Mouse (Mus musculus) MEL (cell line): ENCODE results near the gene Aasdhppt. TPM values are rescaled to one million over a fixed set of nuclear protein-coding genes. Genes with fewer than 3 reads are reported as not detected.

Source experiments
- DNase-seq: peaks from one replicate; pipeline ENCODE4 v3.0.0; 2011; ENCODE audit warnings: low read depth, low spot score
- H3K27ac ChIP-seq: 2 replicates; pipeline ENCODE4 v1.5.1; 2012; ENCODE audit warnings: low read depth, mild to moderate bottlenecking, control low read depth, low read length, moderate library complexity; ENCODE audit not compliant: control insufficient read depth
- H3K27me3 ChIP-seq, 2 experiments: fragments of 150-350 bp in 1 of 2; sonication (generic) in 1 of 2; 2 replicates each; pipeline ENCODE4 v1.6.1; 2012; ENCODE audit warnings: low read length in 2 of 2, mild to moderate bottlenecking in 2 of 2, improper control_type of control experiment in 1 of 2, moderate library complexity in 1 of 2; ENCODE audit not compliant: insufficient read depth in 2 of 2, control insufficient read depth in 1 of 2
- H3K36me3 ChIP-seq, 2 experiments: 2 replicates each; pipeline ENCODE4 v1.6.1; 2012 to 2014; ENCODE audit warnings: low read length in 2 of 2, improper control_type of control experiment in 1 of 2, inconsistent platforms in 1 of 2, mild to moderate bottlenecking in 1 of 2; ENCODE audit not compliant: insufficient read depth in 2 of 2, control insufficient read depth in 1 of 2
- H3K4me1 ChIP-seq, 2 experiments: fragments of 150-350 bp in 1 of 2; sonication (generic) in 1 of 2; 2 replicates each; pipeline ENCODE4 v1.6.1; 2012; ENCODE audit warnings: low read length in 2 of 2, improper control_type of control experiment in 1 of 2, mild to moderate bottlenecking in 1 of 2; ENCODE audit not compliant: insufficient read depth in 2 of 2, control insufficient read depth in 1 of 2
- H3K4me3 ChIP-seq, 2 experiments: fragments of 150-350 bp in 1 of 2; sonication (generic) in 1 of 2; 2 replicates each; pipeline ENCODE4 v1.5.1; 2012; ENCODE audit warnings: low read depth in 2 of 2, low read length in 2 of 2, mild to moderate bottlenecking in 2 of 2, moderate library complexity in 2 of 2, control low read depth in 1 of 2, improper control_type of control experiment in 1 of 2; ENCODE audit not compliant: control insufficient read depth in 1 of 2, insufficient read depth in 1 of 2
- H3K79me2 ChIP-seq: 2 replicates; pipeline ENCODE4 v1.6.1; 2012; ENCODE audit warnings: mild to moderate bottlenecking, low read length, moderate library complexity; ENCODE audit not compliant: control insufficient read depth, poor library complexity, insufficient read depth
- H3K9ac ChIP-seq: 2 replicates; pipeline ENCODE4 v1.6.1; 2012; ENCODE audit warnings: low read depth, mild to moderate bottlenecking, control low read depth, low read length, moderate library complexity; ENCODE audit not compliant: control insufficient read depth, poor library complexity, severe bottlenecking
- H3K9me3 ChIP-seq: fragments of 150-350 bp; sonication (generic); replicated peaks from 2 replicates; pipeline ENCODE4 v1.6.1; 2012; ENCODE audit warnings: mild to moderate bottlenecking, low read length, improper control_type of control experiment, moderate library complexity; ENCODE audit not compliant: insufficient read depth
- BHLHE40 ChIP-seq: IDR thresholded peaks from 2 replicates; pipeline ENCODE4 v1.6.1; 2012; ENCODE audit warnings: low read depth, mild to moderate bottlenecking, inconsistent platforms, low read length, improper control_type of control experiment, borderline replicate concordance
- CTCF ChIP-seq, 3 experiments: IDR thresholded peaks in 2 of 3; conservative IDR thresholded peaks in 1 of 3; 2 replicates each; pipeline ENCODE4 v1.5.1; 2011 to 2012; ENCODE audit warnings: low read length in 3 of 3, low read depth in 2 of 3, mild to moderate bottlenecking in 2 of 3, improper control_type of control experiment in 1 of 3, inconsistent platforms in 1 of 3, mixed read lengths in 1 of 3, moderate library complexity in 1 of 3; ENCODE audit not compliant: control insufficient read depth in 1 of 3, insufficient read depth in 1 of 3, poor library complexity in 1 of 3, severe bottlenecking in 1 of 3
- E2F4 ChIP-seq: IDR thresholded peaks from 2 replicates; pipeline ENCODE4 v1.6.1; 2011; ENCODE audit warnings: low read depth, low read length, improper control_type of control experiment, borderline replicate concordance
- EP300 ChIP-seq, 2 experiments: IDR thresholded peaks; 2 replicates each; pipeline ENCODE4 v1.6.1; 2011; ENCODE audit warnings: improper control_type of control experiment in 2 of 2, low read length in 2 of 2, low read depth in 1 of 2, mild to moderate bottlenecking in 1 of 2
- ETS1 ChIP-seq: IDR thresholded peaks from 2 replicates; pipeline ENCODE4 v1.6.1; 2012; ENCODE audit warnings: low read depth, mild to moderate bottlenecking, inconsistent platforms, low read length, improper control_type of control experiment, moderate library complexity
- GATA1 ChIP-seq: IDR thresholded peaks from 2 replicates; pipeline ENCODE4 v1.6.1; 2011; ENCODE audit warnings: low read depth, low read length, improper control_type of control experiment
- HCFC1 ChIP-seq: IDR thresholded peaks from 2 replicates; pipeline ENCODE4 v1.6.1; 2012; ENCODE audit warnings: low read depth, mild to moderate bottlenecking, inconsistent platforms, low read length, improper control_type of control experiment, moderate library complexity
- KAT2A ChIP-seq: conservative IDR thresholded peaks from 2 replicates; pipeline ENCODE4 v1.6.1; 2012; ENCODE audit warnings: low read depth, low read length, improper control_type of control experiment, inconsistent platforms
- MAFK ChIP-seq: IDR thresholded peaks from 2 replicates; pipeline ENCODE4 v1.6.1; 2011; ENCODE audit warnings: low read depth, mild to moderate bottlenecking, low read length, improper control_type of control experiment, borderline replicate concordance
- MEF2A ChIP-seq: IDR thresholded peaks from 2 replicates; pipeline ENCODE4 v1.6.1; 2014; ENCODE audit warnings: low read depth, mild to moderate bottlenecking, inconsistent platforms, low read length, improper control_type of control experiment; ENCODE audit not compliant: poor library complexity, insufficient replicate concordance, severe bottlenecking; ENCODE audit errors: extremely low read depth
- MYB ChIP-seq: IDR thresholded peaks from 2 replicates; pipeline ENCODE4 v1.6.1; 2011; ENCODE audit warnings: mild to moderate bottlenecking, low read depth, low read length, improper control_type of control experiment
- MYC ChIP-seq: IDR thresholded peaks from 2 replicates; pipeline ENCODE4 v1.6.1; 2011; ENCODE audit warnings: low read depth, mild to moderate bottlenecking, low read length, improper control_type of control experiment, moderate library complexity
- POLR2AphosphoS2 ChIP-seq: IDR thresholded peaks from 2 replicates; pipeline ENCODE4 v1.6.1; 2011; ENCODE audit warnings: low read length, improper control_type of control experiment
- POLR2AphosphoS5 ChIP-seq: IDR thresholded peaks from 2 replicates; pipeline ENCODE4 v1.6.1; 2012; ENCODE audit warnings: low read depth, borderline replicate concordance, mild to moderate bottlenecking, inconsistent platforms, low read length, moderate library complexity, mixed read lengths
- SIN3A ChIP-seq: IDR thresholded peaks from 2 replicates; pipeline ENCODE4 v1.6.1; 2012; ENCODE audit warnings: low read length, improper control_type of control experiment, inconsistent platforms
- TBP ChIP-seq: IDR thresholded peaks from 2 replicates; pipeline ENCODE4 v1.8.0; 2011; ENCODE audit warnings: low read depth, low read length, improper control_type of control experiment
- TCF12 ChIP-seq: IDR thresholded peaks from 2 replicates; pipeline ENCODE4 v1.6.1; 2014; ENCODE audit warnings: low read depth, mild to moderate bottlenecking, inconsistent platforms, low read length, improper control_type of control experiment, moderate library complexity
- UBTF ChIP-seq: IDR thresholded peaks from 2 replicates; pipeline ENCODE4 v1.6.1; 2012; ENCODE audit warnings: low read depth, mild to moderate bottlenecking, inconsistent platforms, low read length, improper control_type of control experiment, moderate library complexity, borderline replicate concordance; ENCODE audit not compliant: insufficient read depth
- ZKSCAN1 ChIP-seq: IDR thresholded peaks from 2 replicates; pipeline ENCODE4 v1.6.1; 2012; ENCODE audit warnings: low read depth, mild to moderate bottlenecking, inconsistent platforms, low read length, improper control_type of control experiment, moderate library complexity
- ZMIZ1 ChIP-seq: IDR thresholded peaks from 2 replicates; pipeline ENCODE4 v1.6.1; 2012; ENCODE audit warnings: low read depth, mild to moderate bottlenecking, inconsistent platforms, low read length, improper control_type of control experiment, moderate library complexity
- polyA plus RNA-seq, 2 experiments: library from polyadenylated mRNA; stranded (reverse) in 1 of 2; unstranded in 1 of 2; fragments of >175 nt in 1 of 2; fragments of >200 nt in 1 of 2; gene quantifications; 2 replicates each; pipeline versions ENCODE4 v1.2.1 to v1.2.4; 2012; ENCODE audit warnings: low replicate concordance in 2 of 2, low read depth in 1 of 2; ENCODE audit not compliant: insufficient read length in 2 of 2, insufficient read depth in 1 of 2, missing spikeins in 1 of 2
- total RNA-seq: library from RNA; depleted of rRNA; stranded (reverse); fragments of 300-350 nt; gene quantifications from 2 replicates; pipeline ENCODE4 v1.2.3, GENCODE M21; 2012

Gene Aasdhppt
- total and polyA plus RNA-seq, 3 experiments, result 39.2 to 73.1 TPM; not detected in 1

DNA sequence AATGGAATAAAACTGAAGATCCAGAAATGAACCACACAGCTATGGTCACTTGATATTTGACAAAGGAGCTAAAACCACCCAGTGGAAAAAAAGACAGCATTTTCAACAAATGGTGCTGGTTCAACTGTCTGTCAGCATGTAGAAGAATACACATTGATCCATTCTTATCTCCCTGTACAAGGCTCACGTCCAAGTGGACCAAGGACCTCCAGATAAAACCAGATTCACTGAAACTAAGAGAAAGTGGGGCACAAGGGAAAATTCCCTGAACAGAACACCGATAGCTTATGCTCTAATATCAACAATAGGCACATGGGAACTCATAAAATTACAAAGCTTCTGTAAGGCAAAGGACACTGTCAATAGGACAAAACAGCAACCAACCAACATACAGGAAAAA is 8.8 kb downstream of the Aasdhppt start:
- TF ChIP-seq TCF12 (no peak), POLR2AphosphoS5 (no peak), CTCF (IDR thresholded peaks at IDR 0.05 in 2 of 3, conservative IDR thresholded peaks at IDR 0.05 in 1 of 3; ENCODE audit: control insufficient read depth in 1 of 3, insufficient read depth in 1 of 3, low read depth in 2 of 3, low read length in 3 of 3, poor library complexity in 1 of 3, severe bottlenecking in 1 of 3) (no peak), ETS1 (no peak), TBP (no peak), BHLHE40 (no peak), E2F4 (no peak), MYC (no peak)
- H3K27me3 ChIP-seq, result no peaks in the 10 kb centered on the region
- peaks cover 16% of the 10 kb centered on the region for H3K79me2 ChIP-seq

DNA sequence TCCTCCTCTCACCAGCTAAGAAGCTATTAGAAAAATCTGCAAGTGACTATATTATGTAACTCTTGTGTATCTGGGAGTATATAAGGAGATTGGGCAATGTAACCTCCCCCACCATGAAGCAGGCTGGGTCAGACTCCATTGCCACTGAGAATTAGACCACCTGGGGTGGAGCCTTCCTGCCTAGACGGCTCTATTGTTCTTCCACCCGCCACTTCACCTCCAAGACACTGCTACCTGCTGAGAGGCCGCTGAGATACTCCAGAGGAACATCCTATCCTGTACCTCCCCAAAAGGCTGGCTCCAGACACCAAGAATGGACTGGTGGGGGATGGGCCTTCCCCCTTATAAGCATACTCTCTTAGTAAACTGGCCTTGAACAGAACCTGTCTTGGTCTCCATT is 25.4 kb downstream of the Aasdhppt start:
- no peak overlapping the region for H3K4me3 ChIP-seq
- no peak for DNase-seq
- H3K79me2 ChIP-seq, result peaks cover under 1% of the 10 kb centered on the region; the same call in 1 of the 2 replicates
- no peaks in the 10 kb centered on the region for H3K9me3 ChIP-seq
- no peak overlapping the region for H3K9ac ChIP-seq
- no peaks in the 10 kb centered on the region for H3K4me1 ChIP-seq
- H3K36me3 ChIP-seq, result peaks cover 0 to 24% of the 10 kb centered on the region in 2 experiments; a peak in 3 of 4 replicates
- no peak for TF ChIP-seq ETS1
- no peak for TF ChIP-seq POLR2AphosphoS2
- no peak for TF ChIP-seq HCFC1
- no peak for TF ChIP-seq ZMIZ1
- no peak for TF ChIP-seq ZKSCAN1
- no peak for TF ChIP-seq KAT2A
- no peak for TF ChIP-seq SIN3A
- no peak for TF ChIP-seq MYB
- H3K27me3 ChIP-seq, result no peaks in the 10 kb centered on the region
- no peak overlapping the region for H3K27ac ChIP-seq

More for the DNA sequence above, 8.8 kb downstream of the Aasdhppt start:
- H3K4me3 ChIP-seq, result no peak overlapping the region
- H3K27ac ChIP-seq, result no peak overlapping the region
- H3K9ac ChIP-seq, result no peak overlapping the region
- DNase-seq, result no peak
- peaks cover 30 to 82% of the 10 kb centered on the region in 2 experiments for H3K36me3 ChIP-seq
- H3K9me3 ChIP-seq, result no peaks in the 10 kb centered on the region
- no peaks in the 10 kb centered on the region; a peak in 1 of 4 replicates for H3K4me1 ChIP-seq

DNA sequence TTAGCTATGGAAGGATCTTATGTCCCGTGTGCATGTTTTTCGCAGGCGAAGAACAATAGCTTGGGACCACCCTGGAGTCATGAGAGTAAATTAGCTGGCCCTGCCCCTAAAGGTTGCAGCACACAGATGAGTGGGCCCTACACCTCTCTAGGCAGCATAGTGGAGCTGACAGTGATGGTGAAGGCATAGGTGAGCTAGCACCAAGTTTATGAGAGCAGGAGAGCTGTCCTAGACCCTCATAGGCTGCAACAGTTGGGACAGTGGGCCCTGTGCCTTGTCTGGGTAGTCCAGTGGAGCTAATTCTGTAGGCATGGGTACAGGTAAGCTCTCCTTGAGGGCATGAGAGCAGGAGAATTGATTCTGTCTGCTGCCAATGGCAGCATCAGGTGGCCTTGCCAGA is 42.4 kb downstream of the Aasdhppt start:
- Histone ChIP-seq H3K79me2 (no peaks in the 10 kb centered on the region), H3K9me3 (no peaks in the 10 kb centered on the region), H3K4me1 (no peaks in the 10 kb centered on the region)
- TF ChIP-seq GATA1 (no peak), TCF12 (no peak), MAFK (no peak), MEF2A (no peak), EP300 (IDR thresholded peaks at IDR 0.05; ENCODE audit: low read depth in 1 of 2, low read length in 2 of 2) (no peak), UBTF (no peak), HCFC1 (no peak), E2F4 (no peak), ETS1 (no peak)
- TF ChIP-seq, all 39 proteins: peak for 0
- no peak overlapping the region for H3K27ac ChIP-seq
- no peak overlapping the region for H3K9ac ChIP-seq
- no peak for DNase-seq
- no peaks in the 10 kb centered on the region for H3K27me3 ChIP-seq
- H3K4me3 ChIP-seq, result no peak overlapping the region
- H3K36me3 ChIP-seq, result no peaks in the 10 kb centered on the region
